Mouse (Mus musculus) heart, adult 2 months (tissue): ENCODE data around the gene Fbxo9.

ENCODE experiments used
- CTCF ChIP-seq: fragments of 200-600 bp; IDR thresholded peaks from 2 replicates; pipeline ENCODE4 v1.8.1; 2022; ENCODE audit warnings: antibody characterized with exemption, mild to moderate bottlenecking, moderate library complexity
- EP300 ChIP-seq: fragments of 200-500 bp; IDR thresholded peaks from 2 replicates; pipeline ENCODE4 v1.6.1; 2011; ENCODE audit warnings: low read depth, low read length, control low read depth; ENCODE audit not compliant: insufficient read depth
- POLR2A ChIP-seq: fragments of 200-500 bp; IDR thresholded peaks from 2 replicates; pipeline ENCODE4 v1.6.1; 2011; ENCODE audit warnings: mild to moderate bottlenecking, low read depth, low read length, control low read depth; ENCODE audit not compliant: insufficient read depth

- TF ChIP-seq CTCF, result no peak
- no peak for TF ChIP-seq POLR2A
- TF ChIP-seq EP300, result no peak
Measured at GRCm38 (mm10) chr9:78085722-78086287, 23.1 kb downstream of the Fbxo9 start.
